Mouse (Mus musculus) ES-E14 (cell line): Measurements from ENCODE around the gene Ret.

Source experiments
- CHD2 ChIP-seq: IDR thresholded peaks from 2 replicates; pipeline ENCODE4 v1.6.1; 2014; ENCODE audit warnings: mild to moderate bottlenecking, low read depth, low read length, inconsistent platforms
- HCFC1 ChIP-seq: IDR thresholded peaks from 2 replicates; pipeline ENCODE4 v1.6.1; 2012; ENCODE audit warnings: low read length, inconsistent platforms, borderline replicate concordance; ENCODE audit not compliant: insufficient read depth
- MAFK ChIP-seq: IDR thresholded peaks from 2 replicates; pipeline ENCODE4 v1.6.1; 2014; ENCODE audit warnings: mild to moderate bottlenecking, low read depth, low read length, inconsistent platforms; ENCODE audit not compliant: insufficient read depth
- ZNF384 ChIP-seq: IDR thresholded peaks from 2 replicates; pipeline ENCODE4 v1.6.1; 2012; ENCODE audit warnings: low read depth, low read length, inconsistent platforms

GRCm38 (mm10) chr6:118192882-118193281 lies 4.6 kb downstream of the Ret start:
- TF ChIP-seq MAFK = no peak
- TF ChIP-seq ZNF384 = no peak
- no peak for TF ChIP-seq HCFC1
- no peak for TF ChIP-seq CHD2
